Mouse (Mus musculus) frontal cortex, adult (tissue): ENCODE measurements at regions not wholly inside any gene's neighbourhood (a gene's known extent, or its start where the extent isn't known, plus 50 kb on each side); places are given as distances from the start of the nearest gene placed in this dataset.

Experiments
- ATAC-seq: cut with Nextera tagmentation; 2 replicates; pipeline ENCODE4 v1.9.2; 2017; ENCODE audit warnings: mild to moderate bottlenecking, moderate library complexity, mixed read lengths; ENCODE audit not compliant: low TSS enrichment

DNA sequence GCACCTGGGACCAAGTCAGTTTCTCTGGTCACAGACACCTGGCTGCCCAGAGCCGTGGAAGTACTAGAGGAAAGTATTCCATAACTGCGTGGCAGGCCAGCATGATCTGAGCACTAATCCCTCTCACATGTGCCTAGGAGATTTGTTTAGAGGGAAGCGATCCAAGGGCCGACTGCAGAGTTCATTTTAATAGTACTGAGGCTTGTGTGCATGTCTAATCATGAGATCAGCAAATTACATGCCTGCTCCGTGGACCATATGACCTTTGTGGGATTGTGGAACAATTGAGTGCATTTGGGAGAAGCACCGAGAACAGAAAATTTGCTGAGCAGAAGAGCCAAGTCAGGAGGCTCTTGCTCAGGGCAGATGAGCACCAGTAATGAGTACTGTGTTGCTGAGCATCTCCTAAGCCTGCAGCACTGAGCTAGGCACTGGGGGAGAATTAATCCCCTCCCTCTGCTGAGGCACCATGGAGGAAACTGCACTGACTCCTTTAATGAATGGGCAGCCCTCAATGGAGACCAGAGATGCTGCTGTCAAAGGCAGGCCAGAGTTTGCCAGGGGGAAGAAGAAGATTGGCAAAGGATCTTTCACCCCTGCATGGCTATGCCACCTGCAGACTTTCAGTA is 445.1 kb upstream of the Meis1 start:
- ATAC-seq: no peak

DNA sequence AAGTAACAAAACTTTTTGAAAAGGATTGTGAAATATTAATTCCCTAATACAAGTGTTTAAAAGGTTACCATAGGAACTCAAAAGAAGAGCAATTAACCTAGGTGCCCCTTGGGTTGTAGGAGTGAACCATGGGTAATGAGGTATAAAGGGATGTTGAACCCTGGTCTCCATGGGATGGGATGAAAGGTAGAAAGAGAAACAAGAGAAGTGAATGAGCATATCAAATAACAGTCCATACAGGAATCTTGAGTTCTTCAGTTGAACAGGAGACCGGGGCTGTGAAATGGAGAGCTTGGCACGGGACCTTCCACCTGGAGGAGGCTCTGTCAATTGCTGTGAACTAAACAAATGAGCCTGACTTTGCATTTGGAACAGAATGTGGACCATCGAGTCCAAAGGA is 449.6 kb upstream of the Meis1 start:
- no peak for ATAC-seq

- no peak for ATAC-seq
Measured at GRCm38 (mm10) chr11:19468803-19469202, 450.0 kb upstream of the Meis1 start.

- ATAC-seq: no peak
Measured at GRCm38 (mm10) chr11:19470648-19471341, 452.0 kb upstream of the Meis1 start.

- no peak for ATAC-seq
Measured at GRCm38 (mm10) chr11:19475068-19475786, 448.9 kb upstream of the Spred2 start.

- no peak for ATAC-seq
Measured at GRCm38 (mm10) chr11:19493089-19493756, 431.0 kb upstream of the Spred2 start.

DNA sequence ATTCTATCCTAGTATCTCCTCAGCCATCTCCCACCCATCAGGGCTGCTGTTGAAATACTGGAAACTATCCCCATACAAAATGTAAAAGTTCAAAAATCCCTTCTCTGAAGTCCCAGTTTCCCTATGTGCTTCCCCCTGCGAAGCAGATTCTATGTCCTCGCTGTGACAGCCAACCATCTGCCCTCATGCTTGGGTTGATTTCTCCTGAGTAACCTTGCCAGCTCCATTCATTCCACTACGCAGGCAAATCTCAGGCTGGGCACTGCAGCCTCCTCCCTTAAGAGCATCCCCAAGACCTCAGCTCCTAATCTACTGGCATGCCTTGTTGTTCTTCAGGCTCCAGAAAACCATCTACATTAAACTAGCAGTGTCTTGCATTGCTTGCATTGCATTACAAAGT is 402.5 kb upstream of the Spred2 start:
- no peak for ATAC-seq

GRCm38 (mm10) chr11:19523853-19524487 is 400.2 kb upstream of the Spred2 start:
- peak; percentile 31 for ATAC-seq

DNA sequence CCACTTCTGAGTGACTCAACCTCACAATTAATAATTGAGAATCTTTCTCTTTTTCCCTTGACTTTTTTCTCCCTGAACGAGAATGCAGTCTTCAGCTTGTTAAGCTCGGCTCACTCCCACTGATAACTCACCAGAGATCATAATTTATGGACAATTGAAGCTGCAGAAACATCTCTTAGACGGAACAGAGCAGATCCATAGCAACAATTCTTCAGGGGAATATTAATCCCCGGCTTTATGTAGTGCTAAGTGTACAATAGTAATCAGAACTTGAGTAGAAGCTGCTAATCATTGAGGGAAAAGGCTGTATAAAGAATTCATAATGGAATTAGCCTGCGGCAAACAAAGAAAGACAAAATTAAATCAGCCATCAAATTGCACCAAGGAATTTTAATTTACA is 395.0 kb upstream of the Spred2 start:
- no peak for ATAC-seq

GRCm38 (mm10) chr11:19530652-19531051 is 393.5 kb upstream of the Spred2 start:
- ATAC-seq: no peak

GRCm38 (mm10) chr11:19531255-19532003 is 392.7 kb upstream of the Spred2 start:
- no peak for ATAC-seq

- ATAC-seq: no peak
Measured at GRCm38 (mm10) chr11:19532867-19533266, 391.3 kb upstream of the Spred2 start.

DNA sequence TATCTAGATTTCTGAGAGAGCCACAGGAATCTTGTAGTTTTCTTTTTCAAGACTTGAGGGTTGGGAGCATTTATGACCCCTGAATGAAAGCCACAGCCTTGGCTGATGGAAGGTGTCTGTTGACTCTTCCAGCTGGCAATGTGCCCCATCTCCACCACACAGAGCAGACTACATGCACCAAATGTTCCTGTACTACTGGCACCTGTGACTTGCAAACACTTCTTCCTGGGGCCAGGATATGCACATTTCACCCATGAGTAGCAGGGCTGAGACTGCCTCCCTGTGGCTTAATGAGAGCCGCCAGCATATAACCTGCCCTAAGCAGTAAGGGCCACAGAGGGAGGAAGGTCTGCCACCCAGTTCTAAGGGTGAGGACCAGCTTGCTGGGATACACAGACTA is 390.5 kb upstream of the Spred2 start:
- no peak for ATAC-seq

DNA sequence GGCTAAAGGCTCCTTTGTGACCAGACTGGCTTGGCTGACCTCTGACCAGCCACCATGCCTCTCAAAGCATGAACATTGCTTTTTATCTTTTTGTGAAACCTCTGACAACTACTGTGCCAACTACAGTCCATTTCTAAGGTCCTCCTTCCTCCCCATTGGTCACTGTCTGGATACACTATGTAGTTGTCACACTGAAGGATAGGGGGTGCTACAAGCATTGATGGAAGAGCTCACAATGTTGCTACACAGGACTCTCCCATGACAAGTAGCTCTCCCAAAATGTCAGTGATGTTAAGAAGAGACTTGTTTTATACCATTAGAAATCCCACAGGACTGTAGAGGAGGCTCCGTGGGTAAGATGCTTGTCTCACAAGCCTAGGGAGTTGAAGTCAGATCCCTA is 389.0 kb upstream of the Spred2 start:
- no peak for ATAC-seq

- no peak for ATAC-seq
Measured at GRCm38 (mm10) chr11:19546226-19546625, 377.9 kb upstream of the Spred2 start.

DNA sequence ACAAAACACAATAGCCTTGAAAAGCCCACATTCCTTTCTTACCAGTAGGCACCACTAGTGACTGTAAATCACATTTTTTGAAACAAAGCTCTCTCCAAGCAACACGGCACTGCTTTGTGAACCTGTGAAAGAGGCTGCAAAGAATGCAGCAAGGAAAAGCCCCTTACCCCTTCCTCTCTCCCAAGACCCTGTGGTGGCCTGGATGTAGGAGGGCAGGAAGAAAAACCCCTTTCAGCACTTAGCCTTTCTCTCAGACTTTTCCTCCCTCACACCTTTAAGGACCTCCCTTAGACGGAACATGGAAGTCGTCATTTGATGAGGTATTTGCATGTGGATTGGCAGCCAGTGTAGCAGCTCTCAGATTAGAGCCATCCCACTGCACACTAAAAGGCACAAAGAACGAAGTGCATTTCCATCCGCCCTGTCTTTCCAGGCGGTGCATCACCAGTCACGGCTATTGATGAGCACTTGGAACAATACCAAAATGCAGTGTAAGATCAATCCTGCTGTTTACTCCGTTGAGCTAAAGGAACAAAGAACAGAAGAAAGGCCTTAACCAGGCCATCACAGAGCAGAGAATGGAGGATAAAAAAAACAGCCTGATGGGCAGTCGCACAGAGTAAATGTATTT is 369.7 kb upstream of the Spred2 start:
- ATAC-seq: no peak

- no peak for ATAC-seq
Measured at GRCm38 (mm10) chr11:19554947-19555770, 369.0 kb upstream of the Spred2 start.

GRCm38 (mm10) chr11:19560452-19560851 is 363.7 kb upstream of the Spred2 start:
- ATAC-seq: no peak

DNA sequence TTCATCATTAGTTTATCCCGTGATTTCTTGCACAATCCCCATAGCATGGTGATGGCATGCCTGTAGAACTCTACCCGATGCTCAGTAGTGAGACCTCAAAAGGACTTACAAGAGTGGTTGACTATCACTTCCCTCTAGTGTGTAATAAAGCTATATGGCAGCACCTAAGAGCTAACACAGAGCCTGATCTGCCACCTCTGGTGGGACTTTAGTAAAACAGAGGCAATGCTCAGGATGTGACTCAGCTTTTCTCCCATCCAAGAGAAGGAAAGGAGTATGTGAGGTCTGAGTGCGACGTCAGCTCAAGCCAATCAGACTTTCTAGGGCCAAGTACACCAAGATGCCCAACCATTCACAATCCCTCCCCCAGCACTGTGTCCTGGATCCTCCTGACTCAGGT is 361.5 kb upstream of the Spred2 start:
- ATAC-seq: no peak

GRCm38 (mm10) chr11:19585228-19585627 is 338.9 kb upstream of the Spred2 start:
- no peak for ATAC-seq
